Mouse (Mus musculus): ENCODE measurements around the gene Exosc5. TPM values are rescaled to one million over a fixed set of nuclear protein-coding genes. Genes with fewer than 3 reads are reported as not detected.

Exosc5 gene
- total and polyA plus RNA-seq, 3 experiments: 109 to 134 TPM; not detected in 1

- H3K4me1 ChIP-seq (ENCODE audit: control insufficient read depth in 1 of 2, insufficient read depth in 2 of 2, low read length in 2 of 2): peaks cover 13 to 46% of the 10 kb centered on the region in 2 experiments
- 0 out of 2 replicates have a peak overlapping the region, but pooled peaks have one; percentile 5 for H3K9ac ChIP-seq (ENCODE audit: control insufficient read depth, low read depth, low read length, poor library complexity, severe bottlenecking)
- H3K27me3 ChIP-seq (ENCODE audit: control insufficient read depth in 1 of 2, insufficient read depth in 2 of 2, low read length in 2 of 2): no peaks in the 10 kb centered on the region
- peaks cover 63% of the 10 kb centered on the region for H3K79me2 ChIP-seq (ENCODE audit: control insufficient read depth, insufficient read depth, low read length, poor library complexity)
- TF ChIP-seq CHD1 (IDR thresholded peaks at IDR 0.05; ENCODE audit: low read depth, low read length): no peak
- no peak for TF ChIP-seq RAD21 (IDR thresholded peaks at IDR 0.05; ENCODE audit: low read depth, low read length)
- no peak for TF ChIP-seq GABPA (IDR thresholded peaks at IDR 0.05; ENCODE audit: low read depth, low read length)
- TF ChIP-seq POLR2AphosphoS2 (IDR thresholded peaks at IDR 0.05; ENCODE audit: low read length): no peak
- TF ChIP-seq ZKSCAN1 (IDR thresholded peaks at IDR 0.05; ENCODE audit: low read depth, low read length): no peak
- TF ChIP-seq KAT2A (conservative IDR thresholded peaks at IDR 0.05; ENCODE audit: low read depth, low read length): no peak
- TF ChIP-seq SMC3 (IDR thresholded peaks at IDR 0.05; ENCODE audit: low read depth, low read length): no peak
- no peak for TF ChIP-seq NRF1 (IDR thresholded peaks at IDR 0.05; ENCODE audit: insufficient read depth, low read depth, low read length, poor library complexity, severe bottlenecking)
- no peaks in the 10 kb centered on the region for H3K9me3 ChIP-seq (replicated peaks; ENCODE audit: insufficient read depth, low read length)
- H3K36me3 ChIP-seq (ENCODE audit: control insufficient read depth in 1 of 2, insufficient read depth in 2 of 2, low read length in 2 of 2): peaks cover 0 to 43% of the 10 kb centered on the region in 2 experiments; a peak in 2 of 4 replicates
- H3K27ac ChIP-seq (ENCODE audit: control insufficient read depth, low read depth, low read length): peak overlapping the region; percentile 99
- H3K4me3 ChIP-seq (ENCODE audit: control insufficient read depth in 1 of 2, insufficient read depth in 1 of 2, low read depth in 2 of 2, low read length in 2 of 2): no peak overlapping the region
- no peak for DNase-seq (ENCODE audit: low read depth, low spot score)
Measured at GRCm38 (mm10) chr7:25684659-25685058, 25.7 kb downstream of the Exosc5 start.

GRCm38 (mm10) chr7:25685926-25686470, 27.0 kb downstream of the Exosc5 start:
- Histone ChIP-seq H3K27ac (ENCODE audit: control insufficient read depth, low read depth, low read length) (peak overlapping the region; percentile 83), H3K4me1 (ENCODE audit: control insufficient read depth in 1 of 2, insufficient read depth in 2 of 2, low read length in 2 of 2) (peaks cover 13 to 52% of the 10 kb centered on the region in 2 experiments), H3K9ac (ENCODE audit: control insufficient read depth, low read depth, low read length, poor library complexity, severe bottlenecking) (peak overlapping the region; percentile 75), H3K36me3 (ENCODE audit: control insufficient read depth in 1 of 2, insufficient read depth in 2 of 2, low read length in 2 of 2) (peaks cover 3 to 46% of the 10 kb centered on the region in 2 experiments), H3K9me3 (replicated peaks; ENCODE audit: insufficient read depth, low read length) (no peaks in the 10 kb centered on the region), H3K79me2 (ENCODE audit: control insufficient read depth, insufficient read depth, low read length, poor library complexity) (peaks cover 73% of the 10 kb centered on the region), H3K27me3 (ENCODE audit: control insufficient read depth in 1 of 2, insufficient read depth in 2 of 2, low read length in 2 of 2) (no peaks in the 10 kb centered on the region), H3K4me3 (ENCODE audit: control insufficient read depth in 1 of 2, insufficient read depth in 1 of 2, low read depth in 2 of 2, low read length in 2 of 2) (peak overlapping the region in 1 of 2 experiments; percentile 52; a peak in 2 of 4 replicates)
- DNase-seq (ENCODE audit: low read depth, low spot score): no peak
- no peak for TF ChIP-seq GATA1 (IDR thresholded peaks at IDR 0.05; ENCODE audit: low read depth, low read length)
- no peak for TF ChIP-seq NRF1 (IDR thresholded peaks at IDR 0.05; ENCODE audit: insufficient read depth, low read depth, low read length, poor library complexity, severe bottlenecking)
- no peak for TF ChIP-seq RCOR1 (IDR thresholded peaks at IDR 0.05; ENCODE audit: low read depth, low read length)
- TF ChIP-seq TCF12 (IDR thresholded peaks at IDR 0.05; ENCODE audit: low read depth, low read length): no peak
- TF ChIP-seq CHD1 (IDR thresholded peaks at IDR 0.05; ENCODE audit: low read depth, low read length): no peak
- no peak for TF ChIP-seq USF1 (IDR thresholded peaks at IDR 0.05; ENCODE audit: low read depth, low read length)
- TF ChIP-seq ZMIZ1 (IDR thresholded peaks at IDR 0.05; ENCODE audit: low read depth, low read length): no peak
- no peak for TF ChIP-seq MAZ (IDR thresholded peaks at IDR 0.05; ENCODE audit: low read depth, low read length)
- no peak for TF ChIP-seq RAD21 (IDR thresholded peaks at IDR 0.05; ENCODE audit: low read depth, low read length)
- no peak for TF ChIP-seq ELF1 (IDR thresholded peaks at IDR 0.05; ENCODE audit: low read depth, low read length)
- no peak for TF ChIP-seq POLR2AphosphoS2 (IDR thresholded peaks at IDR 0.05; ENCODE audit: low read length)
- TF ChIP-seq MXI1 (IDR thresholded peaks at IDR 0.05; ENCODE audit: low read depth, low read length): no peak
- no peak for TF ChIP-seq KAT2A (conservative IDR thresholded peaks at IDR 0.05; ENCODE audit: low read depth, low read length)
- TF ChIP-seq CHD2 (IDR thresholded peaks at IDR 0.05; ENCODE audit: low read length): no peak
- no peak for TF ChIP-seq ZNF384 (IDR thresholded peaks at IDR 0.05; ENCODE audit: low read depth, low read length)
- TF ChIP-seq E2F4 (IDR thresholded peaks at IDR 0.05; ENCODE audit: borderline replicate concordance, low read depth, low read length): no peak
- TF ChIP-seq MAX (IDR thresholded peaks at IDR 0.05; ENCODE audit: low read length): no peak
